Mouse (Mus musculus): ENCODE results near the gene Hivep3.
A peak's percentile ranks its signal among the peaks of the same experiment; 100 is the strongest.

The Hivep3 gene

DNA sequence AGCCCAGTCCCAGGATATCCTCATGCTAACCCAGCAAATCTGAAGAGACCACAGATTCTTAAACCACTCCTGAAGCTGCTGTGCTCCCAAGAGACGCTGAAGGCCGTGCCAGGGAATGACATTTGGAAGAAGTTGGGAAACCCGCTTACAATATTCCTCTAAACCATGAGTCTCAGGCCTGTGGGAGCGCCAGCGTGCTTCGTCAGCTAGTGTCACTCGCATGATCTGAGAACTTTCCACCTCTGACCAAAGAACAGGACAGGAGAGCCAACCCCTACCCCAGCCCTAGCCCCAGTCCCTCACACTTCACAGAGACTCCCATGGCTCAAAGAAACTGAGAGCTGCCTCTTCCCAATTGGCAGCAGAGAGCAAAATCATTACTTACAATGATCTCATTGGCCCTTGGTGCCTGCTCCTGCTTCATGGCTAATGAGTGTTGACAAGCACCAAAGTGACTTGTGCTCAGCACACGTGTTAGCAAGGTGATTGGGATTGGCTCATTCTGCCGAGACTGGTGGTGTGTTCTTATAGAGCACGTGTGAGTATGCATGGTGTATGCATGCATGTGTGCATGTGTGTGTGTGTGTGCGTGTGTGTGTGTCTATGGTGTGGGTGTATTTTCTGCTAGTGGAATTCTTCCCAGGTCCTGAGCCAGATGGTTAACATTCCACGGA is 247.6 kb downstream of the Hivep3 start:
- DNase-seq: no peak

GRCm38 (mm10) chr4:119986065-119986464 is 252.5 kb downstream of the Hivep3 start:
- DNase-seq: no peak

GRCm38 (mm10) chr4:119986580-119987291 is 253.2 kb downstream of the Hivep3 start:
- DNase-seq: peak; percentile 48

DNA sequence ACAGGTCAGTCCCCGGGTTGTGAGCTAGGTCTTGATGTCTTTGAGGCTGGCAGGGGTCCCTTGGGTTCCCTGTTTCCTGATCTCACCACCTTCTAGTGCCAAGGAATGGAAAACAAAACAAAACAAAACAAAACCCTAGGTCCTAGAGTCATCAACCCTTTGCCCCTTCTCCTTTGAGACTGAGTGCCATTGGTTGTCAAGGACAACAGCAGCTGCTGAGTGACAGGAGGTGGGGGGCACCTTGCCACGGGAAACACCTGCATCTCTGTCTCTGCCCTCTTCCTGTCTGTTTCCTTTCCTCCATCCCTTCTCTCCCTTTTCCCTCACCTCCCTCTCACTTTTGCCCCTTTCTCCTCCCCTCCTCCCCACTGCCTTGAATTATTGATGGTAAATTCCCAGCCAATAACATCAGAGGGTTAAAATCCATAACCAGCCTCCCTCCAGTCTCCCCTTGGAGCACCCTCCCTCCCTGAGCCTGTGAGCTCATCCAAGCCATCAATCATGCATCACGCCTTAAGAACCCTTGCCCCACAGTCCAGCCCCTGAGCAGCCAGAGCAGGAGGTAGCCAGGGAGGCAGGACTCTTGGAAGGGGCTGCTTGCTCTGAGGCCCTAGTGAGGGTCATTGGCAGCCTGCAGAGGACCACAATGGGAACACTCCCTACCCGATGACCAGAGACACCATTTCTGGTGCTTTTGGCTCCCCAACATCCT is 253.9 kb downstream of the Hivep3 start:
- no peak for DNase-seq

- DNase-seq: no peak
These were observed 255.6 kb downstream of the Hivep3 start for GRCm38 (mm10) chr4:119989031-119989693.

- DNase-seq: no peak
These were observed 256.8 kb downstream of the Hivep3 start for GRCm38 (mm10) chr4:119990346-119990745.

DNA sequence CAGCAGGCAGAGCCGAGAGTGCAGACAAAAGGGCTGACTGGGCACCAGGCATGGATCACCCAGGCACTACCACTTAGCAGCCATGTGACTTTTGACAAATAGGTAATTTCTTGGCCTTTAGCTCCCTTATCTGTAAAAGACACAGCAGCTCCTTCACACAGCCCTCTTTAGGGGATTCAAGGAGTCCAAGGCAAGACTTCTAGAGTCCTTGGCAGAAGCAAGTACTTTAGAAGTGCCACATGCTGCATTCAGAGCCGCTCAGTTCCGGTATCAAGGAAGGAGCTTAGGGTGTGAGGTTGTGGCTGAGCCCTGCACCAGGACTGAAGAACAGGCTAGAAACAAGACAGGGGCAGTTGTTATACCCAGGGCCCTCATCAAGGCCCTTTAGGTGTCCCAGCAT is 257.3 kb downstream of the Hivep3 start:
- DNase-seq: no peak

DNA sequence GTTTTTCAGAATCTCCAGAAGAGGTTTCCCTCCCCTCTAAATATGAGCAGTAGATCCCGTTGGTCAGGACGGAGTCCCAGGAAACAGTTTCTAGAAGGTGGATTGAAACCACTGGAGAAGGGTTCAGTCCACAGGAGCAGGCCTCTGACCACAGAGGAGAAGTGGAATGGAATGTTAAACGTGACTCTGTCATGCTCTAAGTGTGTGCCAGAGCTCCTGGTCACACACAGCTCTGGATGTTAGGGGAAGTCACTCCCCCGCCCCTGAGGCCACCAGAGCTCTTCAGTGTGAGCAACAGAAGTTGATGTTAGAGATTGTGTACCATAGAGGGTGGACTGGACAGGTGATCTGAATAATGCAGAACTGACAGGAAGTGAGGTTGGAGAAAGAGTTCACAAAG is 258.2 kb downstream of the Hivep3 start:
- no peak for DNase-seq

DNA sequence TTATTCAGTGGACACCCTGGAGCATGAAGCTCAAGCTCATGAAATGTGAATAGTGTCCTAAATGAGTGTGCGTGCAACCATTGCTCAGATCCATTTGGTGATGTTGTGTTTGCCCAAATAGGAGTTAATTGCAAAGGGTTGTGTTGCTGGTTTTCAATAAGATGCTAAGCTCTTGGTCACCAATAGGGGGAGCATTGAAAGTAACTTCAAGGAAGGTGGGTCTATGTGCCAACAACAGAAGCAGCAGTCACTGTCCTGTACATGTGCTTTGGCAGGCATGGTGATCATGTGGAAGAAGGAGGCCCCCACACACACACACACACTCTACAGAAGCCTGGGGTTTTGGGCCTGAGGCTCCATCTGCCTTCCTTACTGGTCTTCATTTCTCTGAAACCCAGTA is 262.8 kb downstream of the Hivep3 start:
- no peak for DNase-seq

GRCm38 (mm10) chr4:119997351-119997750 is 263.8 kb downstream of the Hivep3 start:
- DNase-seq: no peak

- no peak for DNase-seq
These were observed 265.3 kb downstream of the Hivep3 start for GRCm38 (mm10) chr4:119998911-119999310.

GRCm38 (mm10) chr4:120000881-120001280 is 267.3 kb downstream of the Hivep3 start:
- DNase-seq: no peak

DNA sequence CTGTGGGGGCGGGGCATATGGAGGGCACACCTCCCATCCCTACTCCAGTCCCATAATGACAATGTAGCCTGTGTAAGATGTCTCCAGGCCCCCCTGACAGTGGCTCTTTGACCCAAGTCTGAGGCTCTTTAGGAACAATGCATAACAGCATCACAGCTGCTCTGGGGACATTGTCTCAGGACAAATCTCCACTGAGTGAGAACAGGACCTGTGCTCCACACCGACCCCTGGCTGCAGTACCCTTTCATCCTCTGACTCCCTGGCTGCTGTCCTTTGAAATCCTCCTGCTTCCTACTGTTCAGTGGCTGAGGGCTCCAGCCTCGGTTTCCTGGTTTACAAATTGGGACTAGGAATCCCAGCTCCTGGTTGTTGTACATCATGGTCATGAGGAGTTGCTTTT is 269.4 kb downstream of the Hivep3 start:
- DNase-seq: no peak

GRCm38 (mm10) chr4:120006046-120006445 is 272.5 kb downstream of the Hivep3 start:
- no peak for DNase-seq

DNA sequence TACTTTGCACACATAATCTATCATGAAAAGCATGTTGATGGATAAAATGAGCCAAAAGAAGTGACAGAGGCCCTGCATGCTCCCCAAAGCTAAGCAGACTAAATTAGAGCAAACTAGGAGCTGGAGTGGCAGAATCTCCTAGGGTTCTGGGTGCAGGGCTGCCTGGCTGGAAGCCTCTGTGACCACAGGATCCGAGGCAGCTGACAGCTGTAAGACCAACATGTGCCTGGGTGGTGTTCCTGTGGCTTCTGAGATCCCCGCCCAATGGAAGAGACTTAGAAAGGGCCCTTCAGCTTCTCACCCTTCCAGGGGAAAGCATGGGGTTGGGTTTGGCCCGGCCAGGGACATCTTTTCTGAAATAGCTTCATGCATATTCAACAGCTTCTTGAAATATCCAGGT is 274.3 kb downstream of the Hivep3 start:
- no peak for DNase-seq

DNA sequence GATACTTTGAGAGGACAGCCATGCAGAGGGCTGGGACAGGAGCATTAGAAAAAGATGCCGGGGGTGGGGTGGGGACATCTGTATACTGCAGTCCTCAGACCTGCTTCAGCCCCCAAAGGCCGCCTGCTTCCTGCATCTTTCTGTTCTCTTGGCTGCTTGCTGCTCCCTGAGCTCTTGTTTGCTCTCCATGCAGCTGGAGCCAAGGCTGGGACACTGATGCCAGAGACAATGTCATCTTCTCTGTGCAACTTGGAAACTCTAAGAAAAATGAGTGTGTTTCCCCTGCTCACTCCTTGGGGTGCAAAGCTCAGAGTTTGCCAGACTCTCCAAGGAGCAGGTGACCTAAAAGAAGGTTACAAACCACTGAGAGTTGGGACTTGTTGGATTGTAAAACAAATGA is 275.6 kb downstream of the Hivep3 start:
- no peak for DNase-seq

GRCm38 (mm10) chr4:120011788-120012187 is 278.2 kb downstream of the Hivep3 start:
- no peak for DNase-seq

GRCm38 (mm10) chr4:120012891-120013290 is 279.3 kb downstream of the Hivep3 start:
- no peak for DNase-seq

DNA sequence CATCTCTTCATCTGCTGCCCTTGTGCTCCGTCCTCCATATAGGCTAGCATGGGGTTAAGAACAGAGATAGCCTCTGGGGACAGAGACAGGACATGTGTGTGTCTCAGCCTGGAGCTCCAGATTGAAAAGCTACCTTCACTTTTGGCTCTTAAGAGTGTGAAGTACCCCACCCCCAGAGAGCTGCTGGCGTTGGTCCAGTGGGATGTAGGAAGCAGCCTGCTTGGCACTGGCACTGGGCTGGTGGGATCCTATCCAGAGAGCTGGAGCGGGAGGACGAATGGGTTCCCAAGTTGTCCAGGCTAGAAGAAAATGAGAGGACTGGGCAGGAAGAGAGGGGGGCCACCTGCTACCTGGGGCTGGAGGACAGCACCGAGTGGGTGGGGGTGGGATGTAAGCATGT is 284.8 kb downstream of the Hivep3 start:
- DNase-seq: peak; percentile 72

DNA sequence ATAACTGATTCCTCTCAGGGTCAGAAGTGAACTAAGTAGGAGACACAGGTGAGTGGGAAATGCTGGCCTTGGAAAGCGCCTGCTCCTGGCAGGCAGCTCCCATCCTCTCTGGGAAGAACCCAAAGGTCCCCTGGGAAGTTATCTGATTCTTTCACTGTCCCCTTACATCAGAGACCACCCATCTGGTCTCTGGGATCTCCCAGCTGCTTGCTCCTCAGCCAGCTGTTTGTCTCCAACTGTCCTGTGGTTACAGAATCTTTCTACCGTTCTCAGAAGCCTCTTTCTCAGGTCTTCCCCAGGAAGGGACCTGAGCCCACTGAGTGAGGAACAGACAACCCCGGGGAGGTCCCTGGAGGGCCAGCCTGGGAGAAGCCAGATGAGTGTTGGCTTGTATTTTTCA is 288.8 kb downstream of the Hivep3 start:
- DNase-seq: no peak

- DNase-seq: no peak
These were observed 289.7 kb downstream of the Hivep3 start for GRCm38 (mm10) chr4:120023221-120023840.

DNA sequence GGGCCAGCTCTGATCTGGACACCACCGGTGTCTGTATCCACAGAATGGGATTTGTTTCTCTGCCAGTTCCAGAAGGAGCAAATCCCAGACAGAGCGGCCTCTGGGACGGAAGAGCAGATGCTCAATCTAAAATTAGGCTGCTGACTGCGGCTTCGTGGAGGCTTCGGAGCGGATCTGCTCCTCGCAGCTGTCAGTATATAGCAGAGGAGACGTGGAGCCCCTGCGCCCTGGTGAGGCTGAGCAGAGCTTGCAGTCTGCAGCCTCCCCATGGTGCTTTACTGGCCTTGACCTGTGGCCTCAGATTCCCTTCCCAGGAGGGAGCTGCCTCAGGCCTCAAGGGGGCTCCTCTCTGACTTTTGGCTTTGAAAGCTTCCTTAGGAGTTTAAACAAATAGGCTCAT is 290.5 kb downstream of the Hivep3 start:
- DNase-seq: peak; percentile 64

DNA sequence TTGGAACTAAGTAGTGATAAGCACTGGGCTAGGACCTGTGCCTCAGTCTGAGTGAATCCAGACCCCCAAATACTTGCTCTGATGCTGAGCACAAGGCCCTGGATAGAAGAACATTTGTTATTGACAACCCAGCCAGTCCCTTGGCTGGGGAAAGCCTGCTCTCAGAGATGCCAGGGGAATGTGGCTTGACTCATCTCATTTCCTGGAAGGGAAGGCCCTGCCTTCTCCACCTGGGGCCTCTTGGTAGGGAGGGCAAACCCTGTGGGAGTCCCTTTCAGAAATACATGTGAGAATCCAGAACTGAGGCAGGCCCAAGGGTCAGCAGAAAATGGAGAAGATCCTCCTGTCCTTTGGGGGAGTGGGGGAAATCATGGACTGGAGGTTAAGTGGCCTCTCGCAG is 294.1 kb downstream of the Hivep3 start:
- no peak for DNase-seq
